Mouse (Mus musculus) embryonic fibroblast, embryonic 13.5 days (primary cell): Measurements from ENCODE around the gene Abcc10.

Experiments used
- CTCF ChIP-seq: IDR thresholded peaks from 2 replicates; pipeline ENCODE4 v1.5.1; 2011; ENCODE audit warnings: mild to moderate bottlenecking, control low read depth, low read length, moderate library complexity, borderline replicate concordance; ENCODE audit not compliant: insufficient read depth
- POLR2A ChIP-seq: IDR thresholded peaks from 2 replicates; pipeline ENCODE4 v1.6.1; 2011; ENCODE audit warnings: low read depth, mild to moderate bottlenecking, control low read depth, low read length, moderate library complexity

- TF ChIP-seq CTCF = no peak
- TF ChIP-seq POLR2A = no peak
Measured at GRCm38 (mm10) chr17:46255147-46255546, 73.0 kb downstream of the Abcc10 start.
